Mouse (Mus musculus): ENCODE measurements around the gene Mrps18b.

Mrps18b gene

GRCm38 (mm10) chr17:35918276-35919059, 2.3 kb upstream of the Mrps18b start:
- no peak for DNase-seq

- no peak for DNase-seq
These were observed 1.5 kb upstream of the Mrps18b start for GRCm38 (mm10) chr17:35917463-35918251.

GRCm38 (mm10) chr17:35917143-35917462, 914 bp upstream of the Mrps18b start:
- peak in 1 of 2 experiments; percentile 56 for DNase-seq

GRCm38 (mm10) chr17:35915538-35916296, 472 bp downstream of the Mrps18b start:
- DNase-seq: no peak

GRCm38 (mm10) chr17:35914975-35915374, 1.2 kb downstream of the Mrps18b start:
- DNase-seq: no peak

- peak; percentile 87 to 89 for DNase-seq
These were observed 6.2 kb downstream of the Mrps18b start, which contains the start of gene Atat1 for GRCm38 (mm10) chr17:35909919-35910369. TSS of gene Atat1 (minus strand) at chr17:35910075.

- DNase-seq: no peak
These were observed 6.8 kb downstream of the Mrps18b start for GRCm38 (mm10) chr17:35909186-35909918.

- no peak for DNase-seq
These were observed 8.6 kb downstream of the Mrps18b start for GRCm38 (mm10) chr17:35907609-35908008.

- DNase-seq: no peak
These were observed 10.6 kb downstream of the Mrps18b start for GRCm38 (mm10) chr17:35905587-35905986.

- no peak for DNase-seq
These were observed 12.2 kb downstream of the Mrps18b start for GRCm38 (mm10) chr17:35903992-35904355.

- DNase-seq: no peak
These were observed 12.7 kb downstream of the Mrps18b start for GRCm38 (mm10) chr17:35903343-35903991.

- no peak for DNase-seq
These were observed 15.6 kb downstream of the Mrps18b start for GRCm38 (mm10) chr17:35900636-35901035.

- no peak for DNase-seq
These were observed 18.3 kb downstream of the Mrps18b start for GRCm38 (mm10) chr17:35897644-35898573.

- peak; percentile 84 to 88 for DNase-seq
These were observed 19.2 kb downstream of the Mrps18b start, which contains the start of gene 2310061I04Rik for GRCm38 (mm10) chr17:35896781-35897643. TSS of gene 2310061I04Rik (minus strand) at chr17:35897431.

- no peak for DNase-seq
These were observed 28.5 kb downstream of the Mrps18b start for GRCm38 (mm10) chr17:35887725-35888124.

- DNase-seq: no peak
These were observed 32.4 kb downstream of the Mrps18b start for GRCm38 (mm10) chr17:35883777-35884176.

- DNase-seq: no peak
These were observed 33.3 kb downstream of the Mrps18b start for GRCm38 (mm10) chr17:35882924-35883323.

GRCm38 (mm10) chr17:35879245-35880057, 36.7 kb downstream of the Mrps18b start, which contains the start of gene Dhx16:
TSS of gene Dhx16 (plus strand) at chr17:35879819.
- peak; percentile 86 to 92 for DNase-seq

GRCm38 (mm10) chr17:35874721-35875120, 41.5 kb downstream of the Mrps18b start:
- no peak for DNase-seq
